Mouse (Mus musculus): ENCODE measurements around the gene Tcfl5. TPM values are rescaled to one million over a fixed set of nuclear protein-coding genes. Genes with fewer than 3 reads are reported as not detected.

Gene Tcfl5
- polyA plus RNA-seq, 1 experiment from 2014 or later: 0.12 TPM

DNA sequence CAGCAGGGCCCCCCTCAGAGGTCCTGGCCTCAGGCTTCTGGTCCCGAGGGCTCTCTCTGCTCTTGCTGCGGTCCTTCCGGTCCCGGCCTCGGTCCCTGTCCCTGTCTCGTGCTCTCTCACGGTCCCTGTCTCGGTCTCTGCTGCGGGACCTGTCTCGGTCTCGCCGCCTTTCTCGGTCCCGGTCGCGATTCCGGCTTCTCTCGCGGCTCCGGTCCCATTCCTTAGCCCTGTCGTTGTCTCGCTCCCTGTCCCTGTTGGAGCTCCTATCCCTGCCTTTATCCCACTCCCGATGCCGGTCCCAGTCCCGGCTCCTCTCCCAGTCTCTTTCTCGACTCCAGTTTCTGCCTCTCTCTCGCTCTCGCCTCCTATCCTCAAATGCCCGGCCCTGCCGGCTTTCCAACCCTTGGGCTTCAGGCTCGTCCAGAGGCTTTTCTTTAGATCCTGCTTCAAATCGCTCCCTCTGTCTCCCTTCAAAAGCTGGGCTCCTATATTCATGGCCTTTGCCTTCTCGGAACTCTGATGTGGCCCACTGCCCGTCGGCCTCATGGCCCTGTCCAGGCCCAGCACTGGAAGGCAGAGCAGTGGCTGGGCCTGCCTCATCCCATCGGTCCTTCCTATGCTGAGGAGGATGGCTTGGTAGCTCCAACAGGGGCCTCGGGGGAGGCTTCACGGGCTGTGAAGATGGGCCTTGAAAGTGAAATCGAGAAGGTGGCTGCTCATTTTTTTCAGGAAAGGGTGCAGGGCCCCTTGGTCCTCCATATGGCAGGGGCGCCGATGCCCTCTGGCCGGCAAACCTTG is 17.0 kb upstream of the Tcfl5 start:
- Histone ChIP-seq H3K4me3 (replicated peaks; ENCODE audit: low read length) (no peak overlapping the region), H3K9ac (ENCODE audit: low read length) (peak overlapping the region; percentile 19), H3K27me3 (ENCODE audit: control insufficient read depth, insufficient read depth, low read length) (no peaks in the 10 kb centered on the region), H3K9me3 (replicated peaks; ENCODE audit: control insufficient read depth, low read length) (no peaks in the 10 kb centered on the region), H3K4me1 (ENCODE audit: control insufficient read depth, insufficient read depth, low read length) (no peaks in the 10 kb centered on the region), H3K4me2 (ENCODE audit: low read depth, low read length) (peak overlapping the region; percentile 25), H3K36me3 (ENCODE audit: control insufficient read depth, insufficient read depth, low read length) (0 out of 2 replicates have a peak, but pooled peaks cover 6% of the 10 kb centered on the region), H3K27ac (ENCODE audit: low read length) (no peak overlapping the region)
- 42% methylated on average over 42 of the region's 42 CpGs for WGBS
- ATAC-seq (ENCODE audit: insufficient read depth, low FRiP score): peak; percentile 39; the same call in 1 of the 2 replicates

DNA sequence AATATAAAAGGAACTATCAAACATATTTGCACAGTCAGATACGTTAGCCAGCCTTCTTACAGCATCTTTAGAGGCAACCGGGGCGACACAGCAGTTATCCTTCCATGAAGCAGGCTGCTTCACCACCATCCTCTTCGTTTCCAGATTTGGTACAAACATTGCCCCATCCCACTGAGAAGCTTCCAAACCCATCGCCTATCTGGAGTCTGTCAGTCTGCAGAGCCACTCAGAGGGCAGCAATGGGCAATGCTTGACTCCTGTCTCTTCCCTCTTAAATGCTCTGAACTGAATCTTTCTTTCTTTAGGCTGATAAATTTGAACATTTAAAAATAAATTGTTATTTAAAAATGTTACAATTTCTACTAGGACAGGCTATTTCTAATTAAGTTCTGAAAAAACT is 15.9 kb upstream of the Tcfl5 start:
- no peak for ATAC-seq (ENCODE audit: insufficient read depth, low FRiP score)
- Histone ChIP-seq H3K4me3 (replicated peaks; ENCODE audit: low read length) (no peak overlapping the region), H3K9ac (ENCODE audit: low read length) (no peak overlapping the region), H3K27me3 (ENCODE audit: control insufficient read depth, insufficient read depth, low read length) (no peaks in the 10 kb centered on the region), H3K9me3 (replicated peaks; ENCODE audit: control insufficient read depth, low read length) (no peaks in the 10 kb centered on the region), H3K27ac (ENCODE audit: low read length) (no peak overlapping the region), H3K4me1 (ENCODE audit: control insufficient read depth, insufficient read depth, low read length) (no peaks in the 10 kb centered on the region), H3K36me3 (ENCODE audit: control insufficient read depth, insufficient read depth, low read length) (0 out of 2 replicates have a peak, but pooled peaks cover 6% of the 10 kb centered on the region), H3K4me2 (ENCODE audit: low read depth, low read length) (no peak overlapping the region)
- WGBS: 89% methylated on average over 5 of the region's 5 CpGs

DNA sequence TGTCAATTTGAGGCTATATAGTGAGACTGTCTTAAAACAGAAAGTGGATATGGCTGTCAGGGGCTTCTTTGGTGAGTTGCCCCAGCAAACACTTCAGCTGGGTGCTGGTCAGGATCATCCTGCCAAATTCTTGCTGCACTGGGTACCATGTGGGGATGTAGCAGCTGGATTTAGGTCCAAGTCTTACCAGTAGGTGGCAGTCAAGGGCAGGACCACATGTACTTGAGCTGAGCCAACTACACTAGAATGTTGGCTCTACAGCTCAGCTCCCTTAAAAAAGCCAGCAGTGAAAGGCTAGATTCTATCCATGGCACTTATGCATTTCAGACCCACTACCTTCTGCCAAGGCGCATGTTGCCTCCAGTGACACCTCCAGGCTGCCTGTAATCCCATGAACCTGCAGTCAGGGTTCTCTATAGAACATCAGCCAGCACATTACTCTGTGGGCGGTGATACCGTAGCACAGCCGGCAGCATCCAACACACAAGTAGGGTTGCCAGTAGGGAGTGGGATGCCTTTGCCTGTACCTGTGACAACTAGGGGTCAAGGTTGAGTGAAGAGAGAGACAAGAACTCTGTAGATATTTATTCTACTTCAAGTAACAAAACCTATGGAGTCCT is 15.0 kb upstream of the Tcfl5 start:
- H3K9ac ChIP-seq (ENCODE audit: low read length): no peak overlapping the region
- 76% methylated on average over 4 of the region's 4 CpGs for WGBS

DNA sequence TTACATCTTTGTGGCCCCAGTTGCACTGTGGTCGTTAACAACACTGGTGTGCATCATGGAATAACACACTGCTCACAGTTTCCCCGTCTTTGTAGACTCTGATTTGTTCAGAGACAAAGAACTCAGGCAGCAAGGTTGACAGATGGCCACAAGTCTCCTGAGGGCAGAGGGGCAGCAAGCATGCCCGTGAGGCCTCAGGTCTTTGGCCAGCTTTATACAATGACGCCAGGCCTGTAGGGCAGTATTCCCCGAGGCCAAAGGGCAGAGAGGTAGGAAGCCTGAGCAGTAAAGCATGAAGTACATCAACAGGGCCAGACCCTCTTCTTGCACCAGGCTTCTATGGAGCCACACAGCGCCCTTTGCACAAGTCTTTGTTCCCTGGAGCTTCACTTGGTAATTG is 12.6 kb upstream of the Tcfl5 start:
- no peak overlapping the region for H3K4me3 ChIP-seq (replicated peaks; ENCODE audit: low read length)
- ATAC-seq (ENCODE audit: insufficient read depth, low FRiP score): no peak
- WGBS: 58% methylated on average over 6 of the region's 6 CpGs

More for the DNA sequence above, 15.0 kb upstream of the Tcfl5 start:
- Histone ChIP-seq H3K4me2 (ENCODE audit: low read depth, low read length) (no peak overlapping the region), H3K27ac (ENCODE audit: low read length) (no peak overlapping the region), H3K27me3 (ENCODE audit: control insufficient read depth, insufficient read depth, low read length) (no peaks in the 10 kb centered on the region), H3K4me1 (ENCODE audit: control insufficient read depth, insufficient read depth, low read length) (no peaks in the 10 kb centered on the region), H3K4me3 (replicated peaks; ENCODE audit: low read length) (no peak overlapping the region), H3K9me3 (replicated peaks; ENCODE audit: control insufficient read depth, low read length) (no peaks in the 10 kb centered on the region), H3K36me3 (ENCODE audit: control insufficient read depth, insufficient read depth, low read length) (0 out of 2 replicates have a peak, but pooled peaks cover 6% of the 10 kb centered on the region)
- no peak; the same call in 1 of the 2 replicates for ATAC-seq (ENCODE audit: insufficient read depth, low FRiP score)

DNA sequence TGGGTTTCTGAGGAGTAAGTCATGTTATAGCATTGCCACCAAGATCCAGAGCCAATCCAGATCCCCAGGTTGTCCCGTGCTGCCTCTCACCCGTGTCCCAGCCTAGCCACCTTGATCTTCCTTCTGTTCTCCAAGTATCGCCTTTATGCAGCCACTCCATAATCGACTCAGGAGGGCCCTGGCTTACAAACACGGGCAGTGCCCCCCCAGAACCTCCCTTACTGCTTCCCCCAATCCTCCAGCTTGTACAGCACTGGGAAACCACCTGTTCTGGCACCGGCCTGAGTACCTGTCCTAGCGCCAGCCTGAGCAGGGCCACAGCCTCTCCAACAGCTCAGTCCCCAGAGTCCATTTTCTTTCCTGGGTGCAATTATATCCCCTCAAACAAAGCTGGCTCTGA is 12.2 kb upstream of the Tcfl5 start:
- Histone ChIP-seq H3K27me3 (ENCODE audit: control insufficient read depth, insufficient read depth, low read length) (no peaks in the 10 kb centered on the region), H3K4me1 (ENCODE audit: control insufficient read depth, insufficient read depth, low read length) (no peaks in the 10 kb centered on the region), H3K4me2 (ENCODE audit: low read depth, low read length) (no peak overlapping the region), H3K4me3 (replicated peaks; ENCODE audit: low read length) (no peak overlapping the region), H3K9me3 (replicated peaks; ENCODE audit: control insufficient read depth, low read length) (no peaks in the 10 kb centered on the region), H3K27ac (ENCODE audit: low read length) (no peak overlapping the region), H3K9ac (ENCODE audit: low read length) (no peak overlapping the region), H3K36me3 (ENCODE audit: control insufficient read depth, insufficient read depth, low read length) (no peaks in the 10 kb centered on the region)
- no peak for ATAC-seq (ENCODE audit: insufficient read depth, low FRiP score)
- WGBS: 80% methylated on average over 7 of the region's 7 CpGs

More for the DNA sequence above, 12.6 kb upstream of the Tcfl5 start:
- Histone ChIP-seq H3K4me2 (ENCODE audit: low read depth, low read length) (no peak overlapping the region), H3K27ac (ENCODE audit: low read length) (no peak overlapping the region), H3K9ac (ENCODE audit: low read length) (no peak overlapping the region), H3K27me3 (ENCODE audit: control insufficient read depth, insufficient read depth, low read length) (no peaks in the 10 kb centered on the region), H3K4me1 (ENCODE audit: control insufficient read depth, insufficient read depth, low read length) (no peaks in the 10 kb centered on the region), H3K36me3 (ENCODE audit: control insufficient read depth, insufficient read depth, low read length) (no peaks in the 10 kb centered on the region), H3K9me3 (replicated peaks; ENCODE audit: control insufficient read depth, low read length) (no peaks in the 10 kb centered on the region)

DNA sequence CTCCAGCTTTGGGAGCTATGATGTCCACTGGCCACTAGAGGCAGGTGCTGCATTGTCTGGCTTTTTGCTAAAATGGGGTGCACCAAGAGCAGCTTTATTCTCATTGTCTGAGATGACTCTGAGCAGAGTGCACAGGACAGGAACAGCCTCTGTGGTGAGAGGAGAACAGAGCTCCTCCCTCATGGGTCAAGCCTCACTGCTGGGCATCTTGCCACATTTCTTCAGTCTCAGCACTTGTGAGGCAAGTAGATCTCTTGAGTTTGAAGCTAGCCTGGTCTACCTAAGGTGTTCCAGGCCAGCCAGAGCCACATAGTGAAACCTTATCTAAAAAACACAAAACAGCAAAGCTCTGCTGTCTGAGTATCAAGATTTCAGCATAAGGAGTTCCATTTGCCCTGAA is 4.3 kb upstream of the Tcfl5 start:
- Histone ChIP-seq H3K36me3 (ENCODE audit: control insufficient read depth, insufficient read depth, low read length) (no peaks in the 10 kb centered on the region), H3K27ac (ENCODE audit: low read length) (no peak overlapping the region), H3K9me3 (replicated peaks; ENCODE audit: control insufficient read depth, low read length) (peaks cover 18% of the 10 kb centered on the region), H3K9ac (ENCODE audit: low read length) (no peak overlapping the region), H3K4me2 (ENCODE audit: low read depth, low read length) (no peak overlapping the region), H3K4me3 (replicated peaks; ENCODE audit: low read length) (no peak overlapping the region), H3K4me1 (ENCODE audit: control insufficient read depth, insufficient read depth, low read length) (no peaks in the 10 kb centered on the region; the same call in 1 of the 2 replicates), H3K27me3 (ENCODE audit: control insufficient read depth, insufficient read depth, low read length) (peaks cover 14% of the 10 kb centered on the region)
- no peak for ATAC-seq (ENCODE audit: insufficient read depth, low FRiP score)

DNA sequence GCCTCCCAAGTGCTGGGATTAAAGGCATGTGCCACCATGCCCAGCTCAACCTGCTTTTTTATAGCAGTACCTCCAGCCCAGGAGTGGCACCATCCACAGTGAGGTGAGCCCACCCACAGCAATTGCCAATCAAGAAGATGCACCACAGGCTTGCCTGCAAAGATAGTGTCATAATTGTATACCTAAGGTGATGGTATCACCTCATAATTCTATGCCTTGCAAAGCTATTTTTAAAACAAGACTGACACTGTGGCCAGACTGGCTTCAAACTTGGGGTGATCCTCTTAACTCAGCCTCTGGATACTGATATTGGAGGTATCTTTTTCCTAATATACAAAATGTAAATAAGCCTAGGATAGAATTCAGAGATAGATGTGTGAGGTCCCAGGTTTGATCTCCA is 1.1 kb upstream of the Tcfl5 start:
- H3K4me1 ChIP-seq (ENCODE audit: control insufficient read depth, insufficient read depth, low read length): no peaks in the 10 kb centered on the region; the same call in 1 of the 2 replicates
- no peaks in the 10 kb centered on the region for H3K36me3 ChIP-seq (ENCODE audit: control insufficient read depth, insufficient read depth, low read length)
- H3K27me3 ChIP-seq (ENCODE audit: control insufficient read depth, insufficient read depth, low read length): peaks cover 37% of the 10 kb centered on the region
- H3K9ac ChIP-seq (ENCODE audit: low read length): no peak overlapping the region
- H3K9me3 ChIP-seq (replicated peaks; ENCODE audit: control insufficient read depth, low read length): peaks cover 18% of the 10 kb centered on the region
- no peak for ATAC-seq (ENCODE audit: insufficient read depth, low FRiP score)
- no peak overlapping the region for H3K4me3 ChIP-seq (replicated peaks; ENCODE audit: low read length)
- H3K27ac ChIP-seq (ENCODE audit: low read length): no peak overlapping the region
- H3K4me2 ChIP-seq (ENCODE audit: low read depth, low read length): no peak overlapping the region

DNA sequence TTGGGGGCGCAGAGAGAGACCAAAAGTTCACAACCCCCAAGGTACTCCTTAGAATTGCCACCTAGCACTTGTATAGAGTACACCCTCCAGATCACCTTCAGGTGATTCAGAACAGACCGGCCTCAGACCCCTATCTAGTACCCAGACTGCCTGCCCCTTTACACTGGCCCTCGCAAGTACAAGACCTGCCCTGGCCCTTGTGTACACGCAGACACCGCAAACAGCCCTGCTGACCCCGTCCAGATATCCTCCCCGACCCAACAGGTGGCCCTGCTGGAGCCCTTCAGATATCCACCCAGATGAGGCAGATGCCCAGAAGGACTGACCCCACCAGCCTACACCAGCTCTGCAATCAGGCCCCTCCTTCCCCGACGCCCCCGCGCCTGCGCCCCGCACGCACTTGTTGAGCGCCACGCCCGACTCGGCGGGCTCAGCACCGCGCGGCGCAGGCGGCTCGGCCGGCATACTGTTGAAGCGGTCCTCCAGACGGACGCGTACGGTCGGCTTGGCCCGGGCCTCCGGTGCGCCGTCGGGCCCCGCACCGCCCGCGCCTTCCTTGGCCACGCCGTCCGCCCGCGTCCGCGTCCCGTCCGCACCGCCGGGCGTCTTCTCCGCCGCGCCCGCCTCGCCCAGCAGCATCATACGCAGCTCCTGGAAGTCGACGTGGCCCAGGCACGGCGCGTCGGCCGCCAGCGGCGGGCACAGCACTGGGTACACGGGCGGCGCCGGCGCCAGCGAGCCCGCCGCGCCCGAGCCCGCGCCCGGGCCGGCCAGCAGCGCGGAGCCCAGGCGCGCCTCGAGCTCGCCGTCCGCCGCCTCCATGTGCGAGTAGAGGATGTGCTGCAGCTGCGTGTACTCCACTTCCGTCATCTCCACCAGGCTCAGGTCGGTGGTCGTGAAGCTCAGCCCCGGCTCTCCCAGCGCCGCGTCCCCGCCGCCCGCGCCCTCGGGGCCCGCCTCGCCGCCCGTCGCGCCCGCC is 643 bp downstream of the Tcfl5 start:
- H3K9ac ChIP-seq (ENCODE audit: low read length): peak overlapping the region; percentile 35
- H3K27me3 ChIP-seq (ENCODE audit: control insufficient read depth, insufficient read depth, low read length): peaks cover 37% of the 10 kb centered on the region
- peak overlapping the region; percentile 37 for H3K4me3 ChIP-seq (replicated peaks; ENCODE audit: low read length)
- H3K36me3 ChIP-seq (ENCODE audit: control insufficient read depth, insufficient read depth, low read length): no peaks in the 10 kb centered on the region
- WGBS: 3% methylated on average over 106 of the region's 112 CpGs
- H3K9me3 ChIP-seq (replicated peaks; ENCODE audit: control insufficient read depth, low read length): peaks cover 18% of the 10 kb centered on the region
- peak overlapping the region; percentile 46 for H3K4me2 ChIP-seq (ENCODE audit: low read depth, low read length)
- no peaks in the 10 kb centered on the region; the same call in 1 of the 2 replicates for H3K4me1 ChIP-seq (ENCODE audit: control insufficient read depth, insufficient read depth, low read length)
- no peak overlapping the region for H3K27ac ChIP-seq (ENCODE audit: low read length)
- ATAC-seq (ENCODE audit: insufficient read depth, low FRiP score): peak; percentile 66
